Mouse (Mus musculus) gastrocnemius, postnatal 36 days (tissue): Measurements from ENCODE around the gene Fbxl8. TPM values are rescaled to one million over a fixed set of nuclear protein-coding genes. Genes with fewer than 3 reads are reported as not detected.
"Not testable (repeated sequence)": the region's sequence is repeated elsewhere in the genome, so short reads cannot be mapped to it uniquely, and the experiment has no call there.

Source experiments
- DNase-seq, 2 experiments: peaks; one replicate each; pipeline ENCODE4 v3.0.0; 2022
- intact Hi-C: fragments of 180-260 bp; cut with DNase I; formaldehyde crosslinking; loops from one replicate; pipeline ENCODE4 v1.15.1; 2025
- long read RNA-seq, 2 experiments: library from polyadenylated mRNA; stranded (forward); transcript quantifications; one replicate each; pipeline ENCODE4 v2.0.0; 2021
- total RNA-seq, 2 experiments: library from RNA; stranded (reverse); gene quantifications; 2 replicates each; pipeline ENCODE4 v1.2.3; 2021

Gene Fbxl8
- 1 to 10 TPM in 1 of 2 experiments, under 1 TPM in 1; 0.87 to 1.3 TPM for total RNA-seq
- long read RNA-seq, experiment 1, partial matches to known transcripts = 0 of 4 reads
- long read RNA-seq, experiment 1, other reads (novel, unspliced or antisense) = 4 of 4 reads
- long read RNA-seq, experiment 2 = 0 reads

DNA sequence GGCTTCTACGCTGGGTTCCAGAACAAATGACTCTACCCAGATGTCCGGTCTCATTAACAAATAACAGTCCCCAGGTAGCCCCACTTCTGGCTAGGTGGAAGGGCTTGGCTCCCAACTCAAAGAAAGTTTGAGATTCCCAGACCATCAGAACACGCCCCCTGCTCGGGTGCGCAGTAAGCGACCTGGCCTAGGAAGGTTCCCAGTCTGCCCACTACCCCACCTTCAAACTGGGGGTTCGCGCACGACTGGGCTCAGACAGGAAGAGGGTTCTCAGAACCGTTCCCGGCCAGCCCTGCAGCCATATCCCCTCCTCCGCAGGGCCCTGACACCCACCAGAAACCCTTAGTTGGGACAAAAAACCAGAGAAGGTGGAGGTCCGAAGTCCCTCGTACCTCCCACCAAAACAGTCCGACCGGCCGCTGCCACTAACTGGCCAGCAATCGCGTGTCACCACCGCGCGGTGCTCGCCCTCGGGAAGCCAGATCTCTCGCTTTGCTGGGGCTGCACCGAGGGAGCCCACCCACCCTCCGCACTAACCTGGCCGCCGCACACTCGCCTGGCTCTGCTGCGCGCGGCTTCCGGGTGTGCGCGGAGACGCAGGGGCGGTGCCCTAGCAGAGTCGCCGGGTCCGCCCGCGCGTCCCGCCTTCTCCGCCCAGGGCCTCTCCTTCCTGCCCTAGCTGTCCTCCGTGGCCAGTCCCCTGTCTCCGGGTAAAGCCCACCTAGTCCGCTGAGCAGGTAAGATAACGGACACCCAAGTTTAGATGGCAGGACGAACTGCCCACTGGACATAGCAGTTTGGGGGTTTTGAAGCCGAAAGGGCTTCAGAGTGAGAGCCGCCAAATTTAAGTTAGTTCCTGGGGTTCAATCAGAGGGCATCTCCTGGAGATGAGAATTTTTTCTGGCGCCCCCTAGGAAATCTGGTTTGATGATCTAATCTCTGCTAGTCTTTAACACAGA is at the start of gene Fbxl8, which contains the start of gene Tradd:
Gene Fbxl8, plus strand, starts transcription at position 625 of the 959 bp plus-strand sequence.
Gene Tradd, minus strand, starts transcription at position 586 of the 959 bp plus-strand sequence.
- intact Hi-C loops = loop anchor here (5.0 kb wide), 1 partner anchor 92 kb away; the partner anchor contains the start of gene Cbfb
- peak; percentile 61 to 64 for DNase-seq

DNA sequence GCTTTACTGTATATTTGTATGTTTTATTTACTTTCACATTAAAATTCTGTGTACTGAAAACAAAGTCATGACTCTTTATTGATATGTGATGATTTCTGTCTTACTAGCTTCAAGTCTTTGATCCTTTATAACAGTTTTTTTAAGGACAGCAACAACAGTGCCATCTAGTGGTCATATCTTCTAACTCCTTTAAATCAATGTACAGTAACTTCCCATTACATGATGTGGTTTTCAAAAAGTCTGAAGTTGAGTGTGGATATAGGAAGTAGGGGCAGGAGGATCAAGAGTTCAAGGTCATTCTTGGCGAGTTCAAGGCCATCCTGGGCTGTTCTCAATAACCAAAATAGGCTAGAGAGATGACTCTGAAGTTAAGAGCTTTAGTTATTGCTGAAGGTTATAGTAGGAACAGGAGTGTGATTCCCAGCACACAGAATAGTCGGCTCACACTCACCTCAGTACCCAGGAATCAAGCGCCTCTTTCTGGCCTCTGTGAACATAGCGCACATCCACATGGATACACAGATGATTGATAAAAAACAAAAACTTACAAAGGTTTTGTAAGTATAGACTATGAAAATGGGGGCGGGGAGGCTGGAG is 46.4 kb upstream of the Fbxl8 start:
- DNase-seq = no peak
- intact Hi-C loops = loop anchor here (1.0 to 5.0 kb wide), 3 partner anchors 61 to 96 kb away; no protein-coding TSS in a partner anchor

DNA sequence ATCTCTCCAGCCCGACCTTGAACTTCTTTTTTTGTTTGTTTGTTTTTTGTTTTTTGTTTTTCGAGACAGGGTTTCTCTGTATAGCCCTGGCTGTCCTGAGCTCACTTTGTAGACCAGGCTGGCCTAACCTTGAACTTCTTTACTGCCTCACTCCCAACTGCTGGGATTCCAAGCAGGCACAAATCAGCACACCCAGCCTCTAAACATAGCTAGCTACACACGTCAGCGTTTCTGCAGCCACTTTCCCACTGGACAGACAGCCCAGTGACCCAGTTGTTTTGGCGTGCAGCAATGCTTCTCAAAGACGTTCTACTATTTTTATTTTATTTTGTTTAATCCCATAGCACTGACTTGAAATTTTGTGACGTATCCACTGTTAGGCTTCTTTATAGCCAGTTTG is 40.6 kb upstream of the Fbxl8 start:
- intact Hi-C loops = no loop called here
- DNase-seq = no peak

DNA sequence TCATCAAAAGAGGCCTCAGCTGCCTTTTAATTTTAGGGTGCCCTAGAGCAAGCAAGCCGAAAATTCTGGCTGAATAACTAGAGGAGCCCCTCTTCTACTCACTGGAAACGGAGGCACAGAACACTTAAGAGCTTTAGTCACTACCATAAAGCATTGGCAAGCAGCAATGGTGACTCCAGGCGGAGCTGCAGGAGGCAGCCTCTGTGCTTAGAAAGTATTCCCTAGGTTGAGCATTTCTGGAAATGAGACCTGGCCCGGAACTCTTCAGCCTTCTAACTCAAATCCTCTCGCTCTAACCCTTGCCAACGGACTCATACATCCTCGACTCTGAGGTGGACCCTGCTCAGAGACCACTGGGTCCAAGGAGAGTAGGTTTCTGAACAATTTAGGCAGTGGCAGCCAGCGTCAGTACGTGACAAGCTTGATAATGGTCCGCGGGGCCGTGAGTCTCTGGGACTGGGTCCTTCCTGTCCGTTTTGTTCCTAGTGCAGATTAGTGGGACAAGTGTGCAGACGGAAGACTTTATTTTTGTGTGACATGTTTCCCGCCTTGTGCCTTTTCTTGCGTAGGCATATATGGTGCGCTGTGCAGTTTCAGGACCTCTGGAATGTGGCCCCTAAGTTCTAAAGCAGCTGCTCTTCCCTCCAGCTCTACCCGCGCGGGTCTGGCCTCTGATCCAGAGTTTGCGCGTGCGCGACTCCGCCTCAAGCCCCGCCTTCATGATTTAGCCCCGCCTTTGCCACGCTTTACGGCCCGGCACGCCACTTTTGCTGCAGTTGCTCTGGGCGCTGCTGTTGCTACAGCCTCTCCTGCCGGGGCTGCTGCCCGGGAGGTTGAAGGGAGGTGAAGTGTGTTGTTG is 39.8 kb upstream of the Fbxl8 start, which contains the start of gene D230025D16Rik:
Gene D230025D16Rik, plus strand, starts transcription at position 733 of the 859 bp plus-strand sequence.
- peak; percentile 92 to 96 for DNase-seq
- intact Hi-C loops = no loop called here

DNA sequence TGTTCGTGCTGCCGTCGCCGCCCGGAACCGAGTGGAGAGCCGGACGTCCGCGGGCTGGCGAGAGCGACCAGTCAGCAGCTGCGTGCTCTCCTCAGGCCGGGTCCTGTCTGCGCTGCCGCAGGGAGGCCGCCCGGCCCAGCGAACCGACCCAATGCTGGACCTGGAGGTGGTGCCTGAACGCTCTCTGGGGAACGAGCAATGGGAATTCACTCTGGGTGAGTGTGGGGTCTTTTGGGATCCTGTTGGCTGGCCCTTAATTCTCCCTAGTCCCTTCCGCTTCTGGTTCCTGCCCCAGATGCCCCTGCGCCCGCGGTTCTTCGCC is 39.2 kb upstream of the Fbxl8 start:
- intact Hi-C loops = no loop called here

DNA sequence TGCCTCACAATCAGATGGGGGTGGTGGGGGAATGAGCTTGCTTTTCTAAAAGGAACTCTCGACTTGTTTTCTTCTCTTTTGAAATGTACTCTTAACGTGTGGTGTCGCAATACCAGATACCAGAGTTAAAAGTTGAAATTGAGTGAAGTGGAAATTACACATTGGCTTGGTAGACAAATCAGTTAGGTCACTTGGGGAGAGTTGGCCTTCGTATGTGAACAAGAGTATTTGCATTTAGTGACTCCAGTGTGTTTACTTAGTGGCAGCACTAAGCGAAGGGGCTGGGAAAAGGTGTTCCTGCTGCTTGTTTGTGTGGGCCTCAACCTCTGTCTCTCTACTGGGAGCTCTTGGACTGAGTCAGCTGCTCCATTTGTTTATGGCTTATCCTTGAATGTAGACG is 38.5 kb upstream of the Fbxl8 start:
- intact Hi-C loops = no loop called here
- DNase-seq = no peak

More for the DNA sequence above, 39.2 kb upstream of the Fbxl8 start:
- DNase-seq = no peak

DNA sequence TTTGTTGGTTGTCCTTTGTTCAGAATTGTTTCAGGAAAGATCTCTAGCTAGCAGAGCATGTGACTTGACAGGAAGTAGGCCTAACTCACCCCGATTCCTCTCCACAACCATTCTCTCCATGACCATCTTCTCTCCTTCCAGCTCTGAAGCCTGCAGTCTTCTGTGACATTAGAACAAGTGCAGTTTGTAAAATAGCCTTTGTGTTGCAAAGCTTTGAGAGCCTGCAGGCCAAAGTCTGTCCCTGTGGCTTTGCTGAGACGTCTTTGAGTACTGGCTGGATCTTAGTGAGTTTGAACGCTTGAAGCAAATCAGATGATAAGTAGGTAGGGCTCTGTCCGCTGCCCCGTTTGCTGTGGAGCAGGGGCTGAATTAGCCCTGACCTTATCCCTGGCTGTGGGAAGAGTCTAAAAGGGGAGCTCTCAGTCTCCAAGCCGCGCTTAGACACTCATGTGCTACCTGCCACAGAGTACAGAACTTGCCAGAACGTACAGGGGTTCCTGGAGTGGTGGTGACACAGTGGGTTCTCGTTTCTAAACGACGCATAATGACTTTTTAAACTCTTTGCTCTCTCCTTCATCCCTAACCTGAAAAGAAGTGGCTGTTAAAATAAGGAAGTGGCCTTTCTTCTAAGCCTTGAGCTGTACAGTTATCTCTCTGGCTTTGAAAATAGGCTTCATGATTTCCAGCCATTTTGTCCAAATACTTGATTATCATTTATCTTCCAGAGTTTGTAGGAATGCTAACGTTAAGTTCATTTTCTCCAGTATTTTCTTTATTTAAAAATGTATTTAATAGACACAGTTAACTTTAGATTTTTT is 32.7 kb upstream of the Fbxl8 start:
- no peak for DNase-seq
- intact Hi-C loops = no loop called here

DNA sequence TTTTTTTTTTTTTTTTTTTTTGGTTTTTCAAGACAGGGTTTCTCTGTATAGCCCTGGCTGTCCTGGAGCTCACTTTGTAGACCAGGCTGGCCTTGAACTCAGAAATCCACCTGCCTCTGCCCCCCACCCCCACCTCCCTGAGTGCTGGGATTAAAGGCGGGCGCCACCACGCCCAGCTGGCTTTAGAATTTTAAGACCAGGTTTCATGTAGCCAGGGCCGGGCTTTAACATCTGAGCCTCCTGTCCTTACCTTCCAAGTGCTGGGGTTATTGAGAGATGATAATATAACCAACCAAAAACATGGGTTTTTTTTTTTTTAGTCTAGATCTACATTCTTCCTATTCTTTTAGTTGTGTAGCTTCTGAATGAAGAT is 32.1 kb upstream of the Fbxl8 start:
- DNase-seq, intact Hi-C loops: not testable (repeated sequence)

DNA sequence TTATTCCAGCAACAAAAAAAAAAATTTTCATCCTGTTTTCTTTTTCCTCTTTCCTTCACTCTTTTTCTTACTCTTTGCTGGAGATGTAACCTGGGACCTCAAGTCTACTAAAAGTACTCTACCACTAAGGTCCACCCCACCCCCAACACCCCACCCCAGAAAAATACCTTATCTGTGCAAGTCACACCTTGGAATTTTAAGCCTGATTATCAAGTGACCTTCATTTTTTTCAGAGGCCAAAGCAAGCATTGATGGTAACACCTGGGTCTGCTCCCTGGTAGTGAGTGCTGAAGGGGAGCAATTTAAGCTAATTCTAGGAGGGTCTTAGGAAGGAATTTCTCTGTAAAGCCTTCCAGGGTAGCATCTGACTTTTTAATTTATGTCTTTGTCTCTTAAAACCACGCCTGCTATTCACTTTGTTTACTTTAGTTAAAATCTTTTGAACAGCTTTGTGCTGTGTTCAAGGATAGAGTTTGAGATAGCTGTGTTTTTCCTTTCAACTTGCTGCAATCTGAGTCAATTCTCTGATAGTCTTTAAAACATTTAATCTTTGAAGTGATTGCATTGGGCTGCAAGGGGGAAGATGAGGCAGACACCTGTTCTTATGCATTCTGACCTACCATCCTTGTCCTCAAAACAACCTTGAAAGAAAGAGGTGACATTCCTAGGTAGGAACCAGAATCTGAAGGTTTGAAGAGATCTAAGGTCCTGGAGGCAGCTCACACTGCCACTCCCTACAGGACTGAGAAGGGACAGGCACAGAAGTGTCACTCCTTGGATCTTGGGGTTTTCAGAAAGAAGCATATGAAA is 31.1 kb upstream of the Fbxl8 start:
- intact Hi-C loops = no loop called here
- no peak for DNase-seq

DNA sequence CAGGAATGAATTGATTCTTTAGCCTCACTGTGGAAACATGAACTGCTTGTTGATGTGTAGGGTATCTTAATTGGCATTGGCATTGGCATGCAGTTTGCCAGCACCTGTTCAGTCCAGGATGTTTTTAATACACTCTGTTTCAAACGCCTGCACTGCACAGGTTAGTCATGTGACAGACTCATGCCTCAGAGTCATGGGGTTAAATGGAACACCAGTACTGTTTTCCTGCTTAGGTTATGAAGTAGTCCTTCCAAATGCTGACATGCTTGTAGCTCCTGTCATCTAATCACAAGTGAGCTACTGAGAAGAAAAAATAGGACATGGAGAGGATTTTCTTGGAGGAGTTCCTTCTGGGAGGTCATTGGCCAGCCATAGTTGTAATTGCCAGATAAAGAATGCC is 29.2 kb upstream of the Fbxl8 start:
- no peak for DNase-seq
- intact Hi-C loops = no loop called here

DNA sequence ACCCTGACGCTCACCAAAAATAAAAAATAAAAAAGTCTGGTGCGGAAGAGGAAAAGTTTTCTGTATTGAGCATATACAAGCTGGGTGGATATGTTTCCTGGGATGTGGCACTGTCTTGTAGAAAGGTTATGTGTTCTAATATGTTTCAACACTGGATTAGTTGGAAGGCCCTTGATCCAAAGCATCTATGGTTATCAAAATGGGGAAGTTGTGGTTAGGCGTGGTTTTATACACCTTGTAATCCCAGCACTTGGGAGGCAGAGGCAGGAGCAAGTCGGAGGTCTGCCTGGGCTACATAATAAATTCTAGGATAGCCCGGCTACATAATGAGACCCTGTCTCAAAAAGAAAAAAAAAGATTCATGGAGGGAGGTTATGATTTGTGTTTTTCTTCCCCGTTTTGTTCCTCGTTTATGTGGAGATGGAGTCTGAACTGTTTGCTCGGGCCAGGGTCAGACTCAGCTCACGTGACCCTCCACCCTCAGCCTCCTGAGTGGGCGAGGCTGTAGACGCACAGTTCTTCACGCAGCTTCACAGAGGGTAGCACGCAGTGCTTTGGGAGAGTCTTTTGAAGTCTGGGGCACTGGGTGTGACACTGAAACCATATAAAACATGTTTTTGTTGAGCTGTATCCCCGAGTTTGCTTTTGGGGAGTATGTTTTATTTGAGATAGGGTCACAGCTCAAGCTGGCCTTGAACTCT is 26.9 kb upstream of the Fbxl8 start:
- intact Hi-C loops = no loop called here
- no peak for DNase-seq

DNA sequence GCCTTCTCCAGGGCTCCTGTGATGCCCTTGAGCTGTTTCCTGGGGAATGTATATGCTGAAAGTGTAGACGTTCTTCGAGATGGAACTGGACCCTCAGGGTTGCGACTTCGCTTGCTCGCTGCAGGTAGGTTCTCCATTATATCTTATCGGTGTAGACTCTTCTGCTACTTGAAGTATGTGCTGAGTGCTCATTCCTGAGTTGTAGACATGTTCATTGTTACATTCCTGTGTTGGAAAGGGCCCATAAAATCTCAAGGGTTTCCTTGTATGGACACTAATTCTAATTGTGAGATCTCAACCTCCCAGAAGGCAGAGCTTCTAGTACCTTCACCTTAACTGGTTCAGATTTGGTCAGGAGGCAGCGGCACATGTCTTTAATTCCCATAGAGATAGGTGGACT is 23.4 kb upstream of the Fbxl8 start:
- intact Hi-C loops = no loop called here
- DNase-seq = no peak

DNA sequence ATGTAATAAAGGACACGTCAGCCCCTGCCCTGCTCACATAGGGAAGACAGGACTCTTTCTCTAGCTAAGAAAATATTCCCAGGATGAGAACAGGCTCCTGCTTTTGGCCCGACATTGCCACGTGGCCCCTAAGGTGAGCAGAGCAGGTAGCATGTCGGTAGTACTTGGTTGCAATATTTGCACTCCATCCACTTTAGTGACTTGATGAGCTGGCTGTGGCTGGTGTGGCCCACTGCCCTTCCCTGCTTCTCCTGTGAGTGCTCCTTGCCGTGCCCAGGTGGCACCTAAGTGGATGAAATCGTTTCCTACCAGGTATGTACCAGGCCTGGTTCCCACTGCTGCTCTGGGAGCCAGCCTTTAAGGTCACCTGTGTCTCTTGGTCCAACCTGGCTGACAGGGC is 12.5 kb upstream of the Fbxl8 start:
- intact Hi-C loops = loop anchor here (5.0 kb wide), 1 partner anchor 35 kb away; the partner anchor contains the start of gene 4931428F04Rik
- DNase-seq = no peak

DNA sequence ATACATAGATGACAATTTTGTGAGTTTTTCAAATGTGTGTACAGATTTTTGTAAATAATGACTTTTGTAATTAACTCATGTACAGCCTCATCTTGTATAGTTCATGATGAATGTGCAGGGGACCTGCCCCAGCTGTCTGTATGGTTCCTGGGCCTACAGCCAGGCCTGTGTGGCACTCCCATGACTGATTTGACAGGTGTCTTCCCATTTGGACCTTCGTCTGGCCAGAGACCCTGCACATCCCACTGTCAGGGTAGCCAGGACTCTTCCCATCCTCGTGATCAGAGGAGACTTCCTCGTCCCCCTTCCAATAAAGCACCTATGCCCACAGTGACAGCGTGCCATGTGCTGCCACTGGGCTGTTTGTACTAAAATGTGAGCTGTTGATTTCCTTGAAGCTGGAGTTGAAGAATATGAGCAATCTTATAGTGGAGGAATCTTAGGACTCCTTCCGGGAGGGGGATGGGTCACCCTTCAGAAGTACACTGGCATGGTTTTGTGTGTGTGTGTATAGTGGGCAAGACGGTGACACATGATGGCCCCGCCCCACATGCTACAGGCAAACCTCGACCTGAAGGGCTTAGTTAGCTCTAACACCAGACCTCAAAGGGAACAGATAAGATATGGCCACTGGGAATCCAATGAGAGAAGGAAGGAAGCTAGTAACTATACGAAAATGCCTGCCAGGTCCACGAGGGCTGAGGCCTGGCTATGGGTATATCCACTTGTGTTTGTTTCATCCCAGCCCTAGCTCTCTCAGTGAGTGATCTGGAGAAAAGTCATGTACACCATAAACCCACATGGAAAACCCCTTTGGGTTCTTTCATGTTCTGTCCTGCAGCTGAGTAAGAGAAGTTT is 11.5 kb upstream of the Fbxl8 start:
- DNase-seq = no peak
- intact Hi-C loops = loop anchor here (5.0 kb wide), 1 partner anchor 34 kb away; the partner anchor contains the start of gene 4931428F04Rik

DNA sequence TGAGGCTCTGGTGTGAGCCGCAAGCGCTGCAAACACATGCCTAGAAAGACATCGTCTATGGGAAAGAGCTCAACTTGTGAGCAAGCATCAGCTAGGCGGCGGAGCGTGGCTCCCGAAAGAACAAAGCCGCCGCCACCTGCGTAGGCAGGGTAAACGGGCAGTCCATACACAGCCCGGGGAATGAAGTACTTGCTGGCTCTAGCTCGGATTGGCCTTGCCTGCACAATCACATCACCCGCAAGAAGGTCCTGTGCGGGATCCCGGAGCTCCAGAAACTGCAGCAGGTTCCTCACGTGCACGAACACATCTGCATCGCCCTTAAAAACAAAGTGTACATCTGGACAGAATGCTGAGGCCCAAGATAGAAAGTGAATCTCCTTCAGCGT is 10.7 kb upstream of the Fbxl8 start:
- intact Hi-C loops = loop anchor here (5.0 kb wide), 1 partner anchor 34 kb away; the partner anchor contains the start of gene 4931428F04Rik
- no peak for DNase-seq

DNA sequence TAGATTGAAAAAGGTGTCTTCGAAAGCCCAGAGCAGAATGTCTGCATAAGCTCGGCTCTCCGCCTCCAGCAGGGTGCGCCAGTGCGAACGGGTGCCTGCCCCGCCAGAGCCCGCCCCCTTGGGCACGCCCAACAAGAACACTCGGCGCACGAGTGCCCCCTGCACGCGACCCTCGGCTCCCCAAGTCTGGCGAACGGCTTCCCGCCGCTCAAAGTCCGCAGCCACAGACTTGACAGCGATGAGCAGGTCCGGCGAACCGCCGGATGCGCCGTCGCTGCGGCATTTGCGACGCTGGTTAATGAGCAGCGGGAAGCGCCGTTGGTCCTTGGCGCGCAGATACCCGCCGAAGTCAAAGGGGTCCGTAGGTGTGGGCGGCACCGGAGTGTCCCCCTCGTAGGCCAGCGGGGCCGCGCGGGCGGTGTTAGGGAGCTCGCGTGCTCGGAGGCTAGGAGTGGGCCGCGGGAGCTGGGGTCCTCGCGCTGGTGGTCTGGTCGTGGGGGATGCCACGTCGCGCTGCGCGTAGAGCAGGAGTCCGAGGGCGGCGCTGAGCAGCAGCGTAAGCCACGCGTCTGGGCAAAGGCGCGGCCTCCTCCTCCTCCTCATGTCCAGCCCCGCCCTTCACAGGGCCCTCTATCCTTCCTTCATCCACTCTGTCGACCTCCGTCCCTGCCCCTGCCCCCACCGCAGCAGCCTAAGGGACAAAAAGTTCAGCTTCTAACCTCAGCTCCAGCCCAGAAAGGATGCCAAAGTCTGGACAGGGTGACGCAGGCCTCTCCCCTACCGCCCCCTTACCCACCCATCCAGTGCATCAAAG is 10.1 kb upstream of the Fbxl8 start:
- DNase-seq = peak; percentile 85 to 87
- intact Hi-C loops = loop anchor here (5.0 kb wide), 1 partner anchor 33 kb away; the partner anchor contains the start of gene 4931428F04Rik
